Mouse (Mus musculus): ENCODE results near the gene Ssbp3. TPM values are rescaled to one million over a fixed set of nuclear protein-coding genes. Genes with fewer than 3 reads are reported as not detected.

Gene Ssbp3
- polyA plus RNA-seq, 1 experiment, result 94.2 TPM

DNA sequence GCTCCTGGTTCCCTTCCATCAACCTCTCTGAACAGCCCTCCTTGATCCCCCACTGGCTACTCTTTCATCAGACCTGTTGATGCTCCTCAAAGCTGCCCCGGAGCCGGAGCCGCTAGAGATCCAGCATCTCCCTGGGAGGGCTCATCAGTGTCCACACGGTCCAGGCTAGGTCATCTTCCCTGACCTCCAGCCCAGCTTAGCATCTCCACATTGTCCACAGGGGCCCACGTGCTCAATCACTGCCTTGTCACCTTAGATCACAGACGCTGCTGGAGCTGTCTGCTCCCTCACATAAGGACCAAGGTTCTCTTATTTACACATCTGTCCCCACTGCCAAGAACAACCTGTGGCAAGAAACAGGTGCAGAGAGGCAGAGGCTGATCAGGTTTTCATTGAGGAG lies 9.8 kb upstream of the Ssbp3 start:
- H3K4me3 ChIP-seq (replicated peaks), result no peak overlapping the region
- H3K4me1 ChIP-seq (ENCODE audit: control insufficient read depth), result peaks cover 26% of the 10 kb centered on the region
- no peaks in the 10 kb centered on the region for H3K9me3 ChIP-seq (ENCODE audit: control insufficient read depth, low read length)
- TF ChIP-seq GATA1 (IDR thresholded peaks at IDR 0.05; ENCODE audit: low read length), result no peak
- no peak for TF ChIP-seq TAL1 (IDR thresholded peaks at IDR 0.05; ENCODE audit: low read length)
- no peaks in the 10 kb centered on the region for H3K36me3 ChIP-seq (ENCODE audit: control insufficient read depth)
- H3K27me3 ChIP-seq (ENCODE audit: control insufficient read depth), result peaks cover 45% of the 10 kb centered on the region

DNA sequence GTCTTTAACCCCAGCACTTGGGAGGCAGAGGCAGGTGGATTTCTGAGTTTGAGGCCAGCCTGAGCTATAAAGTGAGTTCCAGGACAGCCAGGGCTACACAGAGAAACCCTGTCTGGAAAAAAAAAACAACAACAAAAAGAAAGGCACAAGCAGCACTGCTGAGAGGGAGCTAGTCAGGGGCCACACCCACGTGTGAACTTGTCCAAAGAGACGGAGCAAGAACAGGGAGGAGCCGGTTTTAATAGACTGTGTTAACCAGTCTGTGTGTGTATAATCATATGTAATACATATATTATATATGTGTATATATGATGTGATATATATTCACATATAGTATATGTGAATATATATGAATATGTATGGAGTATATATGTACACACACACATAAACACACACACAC lies 8.9 kb upstream of the Ssbp3 start:
- Histone ChIP-seq H3K36me3 (ENCODE audit: control insufficient read depth) (no peaks in the 10 kb centered on the region), H3K4me1 (ENCODE audit: control insufficient read depth) (peaks cover 26% of the 10 kb centered on the region), H3K9me3 (ENCODE audit: control insufficient read depth, low read length) (no peaks in the 10 kb centered on the region), H3K27me3 (ENCODE audit: control insufficient read depth) (peaks cover 39% of the 10 kb centered on the region), H3K4me3 (replicated peaks) (no peak overlapping the region)
- TF ChIP-seq GATA1 (IDR thresholded peaks at IDR 0.05; ENCODE audit: low read length), result no peak
- TF ChIP-seq TAL1 (IDR thresholded peaks at IDR 0.05; ENCODE audit: low read length), result no peak

DNA sequence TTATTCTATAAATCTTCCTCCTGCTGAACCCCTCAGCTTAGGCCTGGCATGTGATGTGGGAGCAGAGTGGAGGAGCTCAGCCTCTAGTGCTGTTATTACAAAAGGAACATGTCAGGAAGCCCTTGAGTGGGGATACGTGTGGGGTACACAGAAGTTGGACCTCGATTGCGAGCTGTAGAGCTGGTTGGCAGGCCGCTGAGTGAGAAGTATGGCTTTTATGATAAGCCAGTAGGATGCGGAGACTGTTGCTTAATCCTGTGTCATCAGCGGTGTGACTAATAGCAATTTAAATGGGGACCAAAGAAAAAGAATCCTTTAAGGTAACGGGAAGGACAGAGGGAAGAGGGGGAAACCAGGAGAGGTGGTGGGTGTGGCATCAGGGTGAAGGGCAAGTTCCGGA lies 8.3 kb upstream of the Ssbp3 start:
- peaks cover 36% of the 10 kb centered on the region for H3K27me3 ChIP-seq (ENCODE audit: control insufficient read depth)
- peaks cover 31% of the 10 kb centered on the region for H3K4me1 ChIP-seq (ENCODE audit: control insufficient read depth)
- H3K9me3 ChIP-seq (ENCODE audit: control insufficient read depth, low read length), result no peaks in the 10 kb centered on the region
- H3K4me3 ChIP-seq (replicated peaks), result no peak overlapping the region
- TF ChIP-seq GATA1 (IDR thresholded peaks at IDR 0.05; ENCODE audit: low read length) (no peak), TAL1 (IDR thresholded peaks at IDR 0.05; ENCODE audit: low read length) (no peak)
- H3K36me3 ChIP-seq (ENCODE audit: control insufficient read depth), result no peaks in the 10 kb centered on the region

DNA sequence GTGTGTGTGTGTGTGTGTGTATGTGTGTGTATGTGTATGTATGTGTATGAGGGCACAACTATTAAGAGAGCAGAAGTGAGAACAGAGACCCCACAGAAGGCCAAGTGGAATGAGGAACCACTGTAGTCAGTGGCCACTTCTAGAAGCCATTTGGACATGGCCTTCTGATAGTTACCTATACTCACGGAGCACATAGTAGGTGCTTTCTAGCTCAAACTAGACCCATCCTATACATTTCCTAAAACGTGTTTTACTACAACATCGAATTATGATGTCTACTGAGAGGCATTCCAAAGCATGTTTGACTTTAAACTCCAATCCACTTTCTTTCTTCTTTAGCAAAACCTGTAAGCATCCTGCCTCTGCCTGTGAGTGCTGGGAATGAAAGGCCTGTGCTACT lies 4.6 kb upstream of the Ssbp3 start:
- H3K4me1 ChIP-seq (ENCODE audit: control insufficient read depth), result peaks cover 65% of the 10 kb centered on the region
- no peaks in the 10 kb centered on the region for H3K36me3 ChIP-seq (ENCODE audit: control insufficient read depth)
- H3K4me3 ChIP-seq (replicated peaks), result no peak overlapping the region

DNA sequence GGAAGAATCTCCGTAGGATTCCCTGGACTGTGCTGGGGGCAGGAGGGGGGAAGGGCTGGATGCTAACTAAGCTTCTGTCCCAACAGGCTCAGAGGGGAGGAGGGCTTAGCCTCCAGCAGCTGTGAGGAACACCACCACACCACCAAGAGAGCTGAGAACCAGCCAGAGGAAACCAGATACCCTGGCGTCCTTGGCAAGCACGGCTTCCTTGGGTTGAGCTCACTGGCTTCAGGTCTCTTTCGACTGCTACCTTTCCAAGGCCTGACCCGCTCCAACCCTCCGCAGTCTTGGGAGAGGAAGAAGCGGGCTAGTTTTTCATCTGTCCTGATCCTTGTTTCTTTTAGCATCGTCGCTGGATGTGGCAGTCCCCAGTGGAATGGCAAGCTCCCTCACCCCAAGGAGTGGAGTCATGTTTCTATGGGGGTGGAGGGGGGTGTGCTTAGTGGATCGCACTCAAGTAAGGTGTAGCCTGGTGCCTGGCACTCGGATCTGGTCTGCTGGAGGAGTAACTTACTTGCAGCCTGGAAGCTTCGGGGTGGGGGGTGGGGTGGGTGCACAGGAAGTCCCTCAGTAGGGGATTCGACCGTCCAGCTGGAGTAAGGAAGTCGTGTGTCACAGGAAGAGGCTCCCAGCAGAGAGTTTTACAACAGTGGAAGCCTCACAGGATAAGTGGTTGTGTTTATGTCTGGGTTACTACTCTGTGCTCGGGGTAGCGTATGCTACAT lies 2.6 kb upstream of the Ssbp3 start:
- TF ChIP-seq TAL1 (IDR thresholded peaks at IDR 0.05; ENCODE audit: low read length) (no peak), GATA1 (IDR thresholded peaks at IDR 0.05; ENCODE audit: low read length) (no peak)
- Histone ChIP-seq H3K4me3 (replicated peaks) (peak overlapping the region; percentile 98), H3K27me3 (ENCODE audit: control insufficient read depth) (no peaks in the 10 kb centered on the region), H3K36me3 (ENCODE audit: control insufficient read depth) (peaks cover 5% of the 10 kb centered on the region), H3K9me3 (ENCODE audit: control insufficient read depth, low read length) (no peaks in the 10 kb centered on the region), H3K4me1 (ENCODE audit: control insufficient read depth) (peaks cover 55% of the 10 kb centered on the region)

More for the DNA sequence above, 4.6 kb upstream of the Ssbp3 start:
- H3K9me3 ChIP-seq (ENCODE audit: control insufficient read depth, low read length), result no peaks in the 10 kb centered on the region
- TF ChIP-seq TAL1 (IDR thresholded peaks at IDR 0.05; ENCODE audit: low read length) (no peak), GATA1 (IDR thresholded peaks at IDR 0.05; ENCODE audit: low read length) (no peak)
- H3K27me3 ChIP-seq (ENCODE audit: control insufficient read depth), result peaks cover 4% of the 10 kb centered on the region; the same call in 1 of the 2 replicates

DNA sequence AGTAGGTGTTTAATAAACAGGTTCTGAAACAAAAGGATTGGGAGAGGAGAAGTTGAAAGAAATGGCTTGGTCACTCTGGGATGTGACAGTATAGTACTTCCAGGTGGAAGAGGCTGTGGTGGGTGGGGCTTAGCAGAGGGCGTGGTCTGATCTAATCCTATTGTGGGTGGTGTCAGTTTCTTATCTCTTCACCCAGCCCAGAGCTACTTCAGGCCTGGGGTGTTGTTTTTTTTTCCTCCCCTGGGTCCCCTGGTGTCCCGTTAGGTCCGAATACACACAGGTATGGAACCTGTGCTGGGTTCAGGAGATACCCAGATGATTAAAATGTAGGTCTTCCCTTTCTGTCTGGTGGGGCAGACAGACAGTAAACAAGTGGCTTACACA lies 2.1 kb upstream of the Ssbp3 start:
- peak overlapping the region; percentile 98 for H3K4me3 ChIP-seq (replicated peaks)
- H3K4me1 ChIP-seq (ENCODE audit: control insufficient read depth), result peaks cover 57% of the 10 kb centered on the region

DNA sequence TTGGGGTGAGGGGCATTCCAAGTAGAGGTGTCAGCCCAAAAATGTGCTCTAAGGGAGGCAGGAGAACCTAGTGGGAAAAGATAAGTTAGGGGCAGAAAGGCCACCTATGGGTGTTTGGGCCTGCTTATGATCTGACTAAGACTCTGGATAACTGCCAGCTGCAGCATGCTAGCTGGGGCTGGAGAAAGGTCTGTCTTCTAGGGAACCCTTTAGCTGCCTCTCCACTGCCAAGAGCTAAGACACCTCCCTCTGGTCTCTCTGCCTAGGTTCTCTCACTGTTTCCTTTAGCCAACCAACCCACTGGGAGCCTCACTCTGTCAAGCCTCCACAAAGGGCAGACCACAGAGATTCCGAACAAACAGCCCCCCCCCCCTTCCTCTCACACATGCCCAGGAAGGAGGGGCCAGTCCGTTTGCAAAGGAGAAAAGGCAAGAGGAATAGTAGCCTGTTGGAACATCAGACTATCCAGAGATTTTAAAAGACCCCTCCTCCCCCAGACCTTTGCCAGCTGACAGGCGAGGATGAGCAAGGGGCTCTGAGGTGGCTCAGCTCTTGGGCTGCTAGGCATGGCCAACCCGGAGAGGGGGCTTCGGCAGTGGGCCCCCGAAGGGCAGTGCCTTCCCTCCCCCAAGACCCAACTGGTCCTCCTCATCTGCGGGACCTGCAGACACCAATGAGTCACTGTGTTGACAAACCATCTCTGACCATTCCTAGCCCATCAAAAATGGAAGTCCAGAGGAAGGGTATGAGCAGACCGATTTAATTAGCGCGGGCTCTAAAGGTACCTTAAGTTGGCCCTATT lies 1.4 kb upstream of the Ssbp3 start:
- Histone ChIP-seq H3K9me3 (ENCODE audit: control insufficient read depth, low read length) (no peaks in the 10 kb centered on the region), H3K36me3 (ENCODE audit: control insufficient read depth) (peaks cover 17% of the 10 kb centered on the region), H3K27me3 (ENCODE audit: control insufficient read depth) (no peaks in the 10 kb centered on the region), H3K4me3 (replicated peaks) (peak overlapping the region; percentile 98), H3K4me1 (ENCODE audit: control insufficient read depth) (peaks cover 64% of the 10 kb centered on the region)
- no peak for TF ChIP-seq GATA1 (IDR thresholded peaks at IDR 0.05; ENCODE audit: low read length)
- TF ChIP-seq TAL1 (IDR thresholded peaks at IDR 0.05; ENCODE audit: low read length), result no peak

More for the DNA sequence above, 2.1 kb upstream of the Ssbp3 start:
- TF ChIP-seq GATA1 (IDR thresholded peaks at IDR 0.05; ENCODE audit: low read length), result peak; percentile 75
- TF ChIP-seq TAL1 (IDR thresholded peaks at IDR 0.05; ENCODE audit: low read length), result peak; percentile 6; the same call in 1 of the 3 replicates
- peaks cover 10% of the 10 kb centered on the region for H3K36me3 ChIP-seq (ENCODE audit: control insufficient read depth)
- no peaks in the 10 kb centered on the region for H3K9me3 ChIP-seq (ENCODE audit: control insufficient read depth, low read length)
- no peaks in the 10 kb centered on the region for H3K27me3 ChIP-seq (ENCODE audit: control insufficient read depth)

DNA sequence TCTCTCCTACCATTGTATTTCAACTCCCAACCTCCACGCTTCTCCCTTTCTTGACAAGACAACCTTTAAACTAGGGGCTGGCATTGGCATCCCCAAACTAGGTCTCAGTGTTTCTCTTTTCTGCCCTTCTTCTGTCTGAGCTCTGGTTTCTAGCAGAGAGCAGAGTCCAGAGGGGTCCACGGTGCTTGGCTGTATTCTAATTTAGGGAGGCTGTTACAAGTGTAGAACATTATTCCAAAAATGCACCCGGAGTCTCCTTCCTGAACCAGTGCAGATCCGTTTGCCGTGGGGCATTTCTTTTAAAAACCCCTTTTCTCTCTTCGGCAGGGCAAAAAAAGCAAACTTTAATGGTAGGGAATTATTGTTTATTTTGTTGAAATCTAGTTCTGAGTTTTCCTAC lies 704 bp upstream of the Ssbp3 start:
- H3K4me3 ChIP-seq (replicated peaks), result peak overlapping the region; percentile 98
- TF ChIP-seq GATA1 (IDR thresholded peaks at IDR 0.05; ENCODE audit: low read length) (no peak), TAL1 (IDR thresholded peaks at IDR 0.05; ENCODE audit: low read length) (no peak)
- H3K36me3 ChIP-seq (ENCODE audit: control insufficient read depth), result peaks cover 24% of the 10 kb centered on the region
- peaks cover 70% of the 10 kb centered on the region for H3K4me1 ChIP-seq (ENCODE audit: control insufficient read depth)
- no peaks in the 10 kb centered on the region for H3K27me3 ChIP-seq (ENCODE audit: control insufficient read depth)
- no peaks in the 10 kb centered on the region for H3K9me3 ChIP-seq (ENCODE audit: control insufficient read depth, low read length)

DNA sequence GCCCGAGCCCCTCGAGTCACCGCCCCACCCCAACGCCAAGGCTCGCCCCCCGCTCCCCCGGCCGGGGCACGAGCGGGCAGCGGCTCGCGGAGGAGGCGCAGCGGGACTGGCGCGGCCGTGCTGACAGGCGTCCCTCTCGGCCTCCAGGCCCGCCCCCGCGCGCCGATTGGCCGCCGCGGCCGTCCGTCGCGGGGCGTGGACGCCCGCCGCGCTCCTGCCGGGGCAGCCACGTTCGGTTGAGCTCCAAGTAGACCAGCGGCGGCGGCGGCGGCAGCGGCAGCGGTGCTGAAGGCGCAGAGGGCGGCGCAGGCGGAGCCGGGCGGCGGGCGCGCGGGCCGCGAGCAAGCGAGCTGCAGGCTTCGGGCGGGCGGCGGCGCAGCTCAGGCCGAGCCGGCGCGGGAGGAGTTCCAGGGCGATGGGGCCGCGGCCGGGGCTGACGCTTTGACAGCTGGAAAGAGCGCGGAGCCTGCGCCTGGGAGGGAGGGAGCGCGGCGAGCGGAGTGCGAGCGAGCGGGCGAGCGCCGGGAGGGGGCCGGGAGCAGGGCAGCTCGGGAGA lies 823 bp downstream of the Ssbp3 start:
- Histone ChIP-seq H3K27me3 (ENCODE audit: control insufficient read depth) (no peaks in the 10 kb centered on the region), H3K36me3 (ENCODE audit: control insufficient read depth) (peaks cover 39% of the 10 kb centered on the region), H3K4me1 (ENCODE audit: control insufficient read depth) (peaks cover 78% of the 10 kb centered on the region), H3K4me3 (replicated peaks) (peak overlapping the region; percentile 98), H3K9me3 (ENCODE audit: control insufficient read depth, low read length) (no peaks in the 10 kb centered on the region)
- TF ChIP-seq TAL1 (IDR thresholded peaks at IDR 0.05; ENCODE audit: low read length) (no peak), GATA1 (IDR thresholded peaks at IDR 0.05; ENCODE audit: low read length) (no peak)

Measured in erythroblast, embryonic 14.5 days (primary cell).